Mouse (Mus musculus) left cerebral cortex, adult 9 months (tissue): ENCODE measurements around the gene Nr2f2.

Experiments
- DNase-seq, 2 experiments: peaks; one replicate each; pipeline ENCODE4 v3.0.0; 2022; ENCODE audit warnings: low spot score in 2 of 2

Gene Nr2f2

GRCm38 (mm10) chr7:70365401-70365811, 1.1 kb downstream of the Nr2f2 start:
- DNase-seq, result no peak

DNA sequence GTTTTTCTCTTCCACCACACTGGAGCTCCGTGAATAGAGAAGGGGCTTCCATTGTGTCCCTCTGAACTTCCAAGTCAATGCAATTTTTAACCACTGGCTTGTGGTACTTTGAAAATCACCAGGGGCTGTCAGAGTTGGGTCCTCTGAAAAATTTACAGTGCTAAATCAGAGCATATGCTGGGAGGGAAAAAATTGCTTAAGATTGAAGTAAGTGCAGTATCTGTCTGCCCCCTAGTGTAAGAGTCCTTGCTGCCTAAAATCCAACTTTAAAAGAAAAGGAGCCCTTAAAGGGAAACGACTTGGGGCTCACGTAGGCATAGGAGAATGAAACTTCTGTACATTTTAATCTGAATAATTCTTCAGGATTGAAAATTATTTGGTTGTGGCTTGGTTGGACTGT, 1.7 kb downstream of the Nr2f2 start:
- DNase-seq, result no peak

GRCm38 (mm10) chr7:70363351-70363750, 3.2 kb downstream of the Nr2f2 start:
- no peak for DNase-seq

GRCm38 (mm10) chr7:70362526-70363170, 3.9 kb downstream of the Nr2f2 start:
- no peak for DNase-seq

- DNase-seq, result peak in 1 of 2 experiments; percentile 81
Measured at GRCm38 (mm10) chr7:70361383-70362364, 4.9 kb downstream of the Nr2f2 start.

DNA sequence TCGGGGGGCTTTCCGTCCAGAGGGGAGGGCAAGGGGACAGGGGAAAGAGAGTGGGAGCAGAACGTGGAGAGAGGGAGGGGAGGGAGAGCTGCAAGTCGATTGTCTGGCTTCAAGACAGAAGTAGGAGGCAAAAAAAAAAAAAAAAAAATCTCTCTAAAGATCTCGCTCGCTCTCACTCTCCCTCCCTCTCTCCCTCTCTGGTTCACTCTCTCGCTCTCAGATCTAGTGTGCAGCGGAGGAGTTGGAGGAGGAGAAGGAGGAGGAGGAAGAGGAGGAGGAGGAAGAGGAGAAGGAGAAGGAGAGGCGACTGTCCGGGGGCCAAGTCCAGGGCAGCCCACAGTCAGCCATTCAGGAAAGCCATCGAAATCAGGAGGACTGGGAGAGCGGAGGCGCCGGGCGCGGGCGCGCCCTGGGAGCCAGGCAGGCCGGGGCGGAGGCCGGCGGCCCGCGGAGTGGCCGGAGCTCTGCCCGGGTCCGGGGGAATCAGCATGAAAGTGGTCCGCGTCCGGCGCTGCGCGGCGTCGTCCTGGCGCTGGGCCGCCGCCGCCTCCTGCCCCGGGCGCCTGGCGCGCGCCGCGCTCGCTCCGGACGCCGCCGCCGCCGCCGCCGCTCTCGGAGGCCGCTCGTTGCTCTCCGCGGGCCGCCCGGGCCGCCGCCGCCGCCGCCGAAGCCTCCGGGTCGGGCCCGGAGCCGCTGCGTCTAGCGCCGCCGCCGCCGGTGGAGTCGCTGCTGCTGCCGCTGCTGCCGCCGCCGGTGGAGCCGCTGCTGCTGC, 5.7 kb downstream of the Nr2f2 start:
- no peak for DNase-seq

- DNase-seq, result no peak
Measured at GRCm38 (mm10) chr7:70359791-70360581, 6.5 kb downstream of the Nr2f2 start.

DNA sequence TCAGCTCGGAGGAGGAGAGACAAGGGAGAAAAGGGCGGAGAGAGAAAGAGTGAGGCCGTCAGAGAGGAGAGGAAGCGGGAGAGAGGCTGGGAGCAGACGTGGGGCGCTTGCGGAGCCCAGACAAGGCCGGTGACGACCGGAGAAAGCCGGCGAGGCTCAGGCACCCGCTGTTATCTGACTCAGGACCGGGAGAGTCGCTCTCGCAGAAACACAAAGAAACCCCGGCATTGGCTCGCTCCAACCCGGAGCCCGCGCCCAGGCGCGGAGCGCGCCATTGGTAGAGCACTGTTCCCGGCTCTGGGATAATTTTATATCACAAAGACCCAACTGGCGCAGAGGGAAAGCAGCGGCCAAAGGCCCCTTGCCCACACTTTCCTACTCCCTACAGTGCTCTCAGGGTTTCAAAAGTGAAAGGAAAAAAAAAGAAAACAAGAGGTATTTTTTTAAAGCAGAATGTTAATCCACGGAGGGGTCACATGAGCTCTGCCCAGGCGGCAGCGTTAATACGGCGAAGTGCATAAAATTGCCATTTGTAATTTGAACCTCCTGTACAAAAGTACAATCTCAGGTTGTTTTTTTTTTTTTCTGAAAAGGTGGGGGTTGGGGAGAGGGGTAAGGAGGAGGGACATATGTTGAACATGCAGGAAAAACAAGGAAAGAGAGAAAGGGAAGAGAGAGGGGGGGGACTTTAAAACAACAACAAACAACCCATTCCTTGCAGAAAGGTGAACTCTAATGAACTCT, 7.5 kb downstream of the Nr2f2 start:
- no peak for DNase-seq

DNA sequence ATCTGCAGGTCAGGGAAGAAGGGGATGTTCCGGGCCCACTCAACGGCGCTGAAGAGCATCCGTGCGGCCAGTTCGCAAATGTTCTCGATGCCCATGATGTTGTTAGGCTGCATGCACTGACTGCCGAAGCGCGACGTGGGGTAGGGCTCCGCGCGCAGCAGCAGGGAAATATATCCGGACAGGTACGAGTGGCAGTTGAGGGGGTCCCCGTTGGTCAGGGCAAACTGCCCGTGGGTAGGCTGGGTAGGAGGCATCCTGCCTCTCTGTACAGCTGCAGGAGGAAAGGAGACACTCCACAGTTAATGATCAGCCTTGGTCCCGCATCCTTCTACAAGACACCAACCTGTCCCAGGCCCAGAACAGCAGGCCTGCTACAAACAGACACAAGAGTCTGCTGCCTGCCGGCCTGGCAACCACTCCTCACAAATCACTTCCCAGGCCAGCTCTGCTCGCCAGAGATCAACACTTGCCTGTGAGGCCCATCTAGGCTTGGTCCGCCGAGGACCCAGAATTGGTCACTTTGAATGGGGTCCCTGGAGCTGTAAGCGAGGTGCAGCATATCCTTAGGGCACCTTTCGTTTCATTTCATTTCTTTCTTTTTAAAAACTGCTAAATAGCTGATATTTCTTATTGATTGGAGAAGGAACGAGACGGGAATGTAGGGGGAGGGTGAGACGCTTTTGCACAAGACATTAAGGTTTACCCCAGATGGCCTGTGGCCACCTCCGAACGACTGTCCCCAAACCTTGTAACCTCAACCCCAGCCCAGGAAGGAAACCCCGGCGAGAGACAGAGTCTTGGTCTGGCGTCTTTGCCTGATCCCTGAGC, 8.3 kb downstream of the Nr2f2 start:
- no peak for DNase-seq

DNA sequence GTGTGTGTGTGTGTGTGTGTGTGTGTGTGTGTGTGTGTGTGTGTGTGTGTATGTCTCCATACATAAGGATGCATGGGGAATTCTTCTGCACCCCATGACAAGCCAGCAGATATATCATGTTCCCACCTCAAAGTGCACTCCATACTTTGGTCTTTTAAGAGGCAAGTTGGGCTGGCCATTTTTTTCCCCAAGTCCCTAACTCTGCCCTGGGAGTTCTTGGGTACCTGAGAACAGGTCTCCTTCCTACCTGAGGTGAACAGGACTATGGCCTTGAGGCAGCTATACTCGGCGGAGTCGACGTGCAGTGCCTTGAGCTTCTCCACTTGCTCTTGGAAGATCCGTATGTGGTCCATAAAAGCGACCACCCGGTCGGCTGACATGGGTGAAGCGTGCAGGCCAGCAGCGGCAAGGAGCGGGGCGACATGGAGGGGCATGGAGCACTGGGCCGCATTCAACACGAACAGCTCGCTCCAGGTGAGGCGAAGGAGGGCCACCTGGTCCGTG, 9.0 kb downstream of the Nr2f2 start:
- DNase-seq, result no peak

GRCm38 (mm10) chr7:70356691-70357515, 9.6 kb downstream of the Nr2f2 start:
- DNase-seq, result no peak

GRCm38 (mm10) chr7:70355691-70356568, 10.6 kb downstream of the Nr2f2 start:
- no peak for DNase-seq

- DNase-seq, result no peak
Measured at GRCm38 (mm10) chr7:70355357-70355620, 11.2 kb downstream of the Nr2f2 start.

DNA sequence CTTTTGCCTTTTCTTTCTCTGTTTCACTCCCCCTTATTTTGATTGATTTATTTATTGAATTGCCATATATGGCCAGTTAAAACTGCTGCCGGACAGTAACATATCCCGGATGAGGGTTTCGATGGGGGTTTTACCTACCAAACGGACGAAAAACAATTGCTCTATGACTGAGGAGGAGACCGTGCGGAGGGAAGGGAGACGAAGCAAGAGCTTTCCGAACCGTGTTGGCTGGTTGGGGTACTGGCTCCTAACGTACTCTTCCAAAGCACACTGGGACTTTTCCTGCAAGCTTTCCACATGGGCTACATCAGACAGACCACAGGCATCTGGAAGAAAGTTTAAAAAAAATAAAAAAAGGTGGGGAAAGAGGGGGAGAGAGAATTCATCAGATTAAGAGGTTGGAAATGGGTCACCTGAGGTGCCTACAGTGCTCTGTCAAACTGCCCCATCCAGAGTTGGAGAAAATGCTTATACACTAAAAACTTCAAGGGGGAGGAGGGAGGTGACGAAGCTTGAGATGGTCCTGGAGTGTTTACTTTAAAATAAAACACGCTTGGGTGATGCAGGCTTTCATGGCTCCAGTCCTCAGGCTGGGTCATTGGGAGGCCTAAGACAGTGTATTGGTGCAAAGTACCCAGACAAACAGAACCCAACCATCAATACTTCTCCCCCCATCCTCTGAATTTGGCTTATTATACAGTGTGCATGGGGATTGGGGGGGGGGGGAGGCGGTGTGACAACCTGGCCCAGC, 11.8 kb downstream of the Nr2f2 start:
- DNase-seq, result no peak

DNA sequence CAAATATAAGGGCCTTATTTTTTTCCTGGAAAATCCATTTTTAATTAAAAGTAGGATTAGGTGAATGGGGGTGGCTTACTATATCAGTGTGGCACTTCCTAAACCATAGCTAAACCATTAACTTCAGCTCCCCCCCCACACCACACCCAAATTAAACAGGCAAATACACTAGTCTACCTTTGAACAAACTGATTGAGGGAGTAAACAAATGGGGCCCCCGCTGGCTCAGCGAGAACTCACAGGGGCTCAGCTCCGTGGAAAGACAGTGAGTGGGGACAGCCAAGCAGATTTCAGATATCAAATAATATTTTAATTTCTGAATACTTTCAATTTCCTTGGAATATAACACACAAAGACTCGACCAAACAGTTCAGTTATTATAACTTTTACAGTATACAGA, 13.4 kb downstream of the Nr2f2 start:
- no peak for DNase-seq

DNA sequence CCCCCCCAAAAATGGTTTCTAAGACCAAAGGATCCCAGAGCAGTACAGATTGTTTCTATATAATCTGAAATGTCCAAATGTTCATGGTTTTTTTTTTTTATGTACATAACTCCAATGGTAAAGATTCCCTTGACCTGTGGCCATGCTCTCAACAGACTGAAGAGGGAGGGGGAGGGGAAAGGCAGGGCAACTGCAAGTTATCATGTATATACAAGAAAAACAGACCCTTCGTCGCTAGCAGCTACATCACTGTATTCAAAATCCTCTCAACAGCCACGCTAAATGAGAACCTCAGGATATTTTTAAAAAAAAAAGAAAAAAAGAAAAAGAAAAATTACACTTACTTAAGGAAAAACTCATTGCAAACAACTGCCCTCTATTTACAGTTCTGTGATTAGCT, 13.9 kb downstream of the Nr2f2 start:
- no peak for DNase-seq

GRCm38 (mm10) chr7:70351981-70352560, 14.5 kb downstream of the Nr2f2 start:
- no peak for DNase-seq
